Mouse (Mus musculus) urinary bladder, postnatal 0 days (tissue): ENCODE results near the gene Akna. TPM values are rescaled to one million over a fixed set of nuclear protein-coding genes. Genes with fewer than 3 reads are reported as not detected.

Experiments
- polyA plus RNA-seq: library from polyadenylated mRNA; unstranded; fragments of >200 nt; fragmentation: Nextera tagmentation; extraction: Ambion mirVana; gene quantifications from 2 replicates; pipeline ENCODE4 v1.2.1, GENCODE M21; 2015

Akna gene
- 2.3 and 3.2 TPM in 2 replicates for polyA plus RNA-seq

GRCm38 (mm10) chr4:63403040-63403959, at the start of gene Akna:
Gene Akna (minus strand): TSS chr4:63403354.

GRCm38 (mm10) chr4:63362150-63362549, 41.0 kb downstream of the Akna start, which contains the start of gene Orm2:
Gene Orm2 (plus strand): TSS chr4:63362449.

GRCm38 (mm10) chr4:63355877-63356665, 47.1 kb downstream of the Akna start, which contains the start of gene Orm3:
Gene Orm3 (plus strand): TSS chr4:63356162.

GRCm38 (mm10) chr4:63344295-63344694, 58.9 kb downstream of the Akna start, which contains the start of gene Orm1:
Gene Orm1 (plus strand): TSS chr4:63344560.

Other genes starting within 250 kb of the Akna start
- 3.0 and 3.6 TPM in 2 replicates for gene Ambp, start 248.6 kb downstream of the Akna start, polyA plus RNA-seq
- not detected in 2 replicates for gene Kif12, start 231.2 kb downstream of the Akna start, polyA plus RNA-seq
- gene Col27a1, start 189.3 kb downstream of the Akna start, polyA plus RNA-seq = 4.6 and 6.2 TPM in 2 replicates
- gene Orm1, start 58.8 kb downstream of the Akna start, polyA plus RNA-seq = 0.22 TPM in 1 of 2 replicates, not detected in the other
- not detected in 2 replicates for gene Orm3, start 47.2 kb downstream of the Akna start, polyA plus RNA-seq
- not detected in 2 replicates for gene Orm2, start 40.9 kb downstream of the Akna start, polyA plus RNA-seq
- 1.4 and 2.4 TPM in 2 replicates for gene Whrn, start 92.6 kb upstream of the Akna start, polyA plus RNA-seq
- 198 and 218 TPM in 2 replicates for gene Atp6v1g1, start 141.4 kb upstream of the Akna start, polyA plus RNA-seq
- gene Tmem268, start 155.4 kb upstream of the Akna start, polyA plus RNA-seq = 8.3 and 8.8 TPM in 2 replicates
- gene Gm11213, start 201.9 kb upstream of the Akna start, polyA plus RNA-seq = not detected in 2 replicates
- gene Tex48, start 219.1 kb upstream of the Akna start, polyA plus RNA-seq = not detected in 2 replicates